Mouse (Mus musculus) liver, embryonic 12.5 days (tissue): ENCODE results near the gene Inka2. TPM values are rescaled to one million over a fixed set of nuclear protein-coding genes. Genes with fewer than 3 reads are reported as not detected.

ENCODE experiments used
- ATAC-seq: fragments of 200-750 bp; cut with Nextera tagmentation; 2 replicates; pipeline ENCODE4 v1.8.0; 2017; ENCODE audit warnings: moderate number of reproducible peaks, mild to moderate bottlenecking, moderate library complexity
- H3K27ac ChIP-seq: fragments of 300-500 bp; sonication (generic); 2 replicates; pipeline ENCODE4 v1.5.1; 2016; ENCODE audit warnings: mild to moderate bottlenecking
- H3K27me3 ChIP-seq: fragments of 300-500 bp; sonication (generic); replicated peaks from 2 replicates; pipeline ENCODE4 v1.6.1; 2016; ENCODE audit warnings: mild to moderate bottlenecking, moderate library complexity
- H3K36me3 ChIP-seq: fragments of 300-500 bp; sonication (generic); 2 replicates; pipeline ENCODE4 v1.6.1; 2016; ENCODE audit warnings: mild to moderate bottlenecking, moderate library complexity
- H3K4me1 ChIP-seq: fragments of 300-500 bp; sonication (generic); 2 replicates; pipeline ENCODE4 v1.6.1; 2016
- H3K4me2 ChIP-seq: fragments of 300-500 bp; sonication (generic); 2 replicates; pipeline ENCODE4 v1.6.1; 2016; ENCODE audit warnings: mild to moderate bottlenecking, moderate library complexity
- H3K4me3 ChIP-seq: fragments of 300-500 bp; sonication (generic); 2 replicates; pipeline ENCODE4 v1.5.1; 2016; ENCODE audit warnings: mild to moderate bottlenecking, moderate library complexity
- H3K9ac ChIP-seq: fragments of 300-500 bp; sonication (generic); 2 replicates; pipeline ENCODE4 v1.6.1; 2016; ENCODE audit warnings: mild to moderate bottlenecking, moderate library complexity
- H3K9me3 ChIP-seq: fragments of 300-500 bp; sonication (generic); replicated peaks from 2 replicates; pipeline ENCODE4 v1.6.1; 2016; ENCODE audit warnings: mild to moderate bottlenecking, moderate library complexity
- WGBS: fragments of 180-500 bp; shearing (Covaris S2); methylation state at CpG from one replicate; pipeline ENCODE4 v1.1.7; 2016; ENCODE audit not compliant: insufficient replicate concordance; 5-methylcytosine and 5-hydroxymethylcytosine counted together
- polyA plus RNA-seq: library from polyadenylated mRNA; unstranded; fragments of >200 nt; fragmentation: Nextera tagmentation; extraction: Ambion mirVana; gene quantifications from 2 replicates; pipeline ENCODE4 v1.2.1, GENCODE M21; 2016

The Inka2 gene
- polyA plus RNA-seq: 0.33 and 0.37 TPM in 2 replicates

GRCm38 (mm10) chr3:105704031-105705008 lies at the start of gene Inka2:
Inka2 (plus strand) TSS chr3:105704599.
- peaks cover 65% of the 10 kb centered on the region for H3K4me1 ChIP-seq
- H3K36me3 ChIP-seq: no peaks in the 10 kb centered on the region
- peak within 1 kb of the TSS; percentile 71 for H3K9ac ChIP-seq
- ATAC-seq: peak; percentile 91
- 5% methylated on average over 37 of the region's 43 CpGs for WGBS
- H3K27me3 ChIP-seq: peaks cover 46% of the 10 kb centered on the region
- no peaks in the 10 kb centered on the region for H3K9me3 ChIP-seq
- H3K27ac ChIP-seq: peak within 1 kb of the TSS; percentile 64
- H3K4me3 ChIP-seq: peak within 1 kb of the TSS; percentile 65
- peak within 1 kb of the TSS; percentile 96 for H3K4me2 ChIP-seq

GRCm38 (mm10) chr3:105655031-105655585 lies 49.3 kb upstream of the Inka2 start:
- H3K36me3 ChIP-seq: no peaks in the 10 kb centered on the region
- 79% methylated on average over 11 of the region's 11 CpGs for WGBS
- no peak overlapping the region for H3K4me2 ChIP-seq
- H3K4me1 ChIP-seq: no peaks in the 10 kb centered on the region
- ATAC-seq: no peak
- H3K27me3 ChIP-seq: 0 out of 2 replicates have a peak, but pooled peaks cover 7% of the 10 kb centered on the region
- no peak overlapping the region for H3K9ac ChIP-seq
- no peak overlapping the region for H3K27ac ChIP-seq
- H3K9me3 ChIP-seq: no peaks in the 10 kb centered on the region
- H3K4me3 ChIP-seq: no peak overlapping the region

- Histone ChIP-seq H3K4me3 (no peak overlapping the region), H3K27ac (no peak overlapping the region), H3K4me2 (no peak overlapping the region), H3K9ac (no peak overlapping the region), H3K36me3 (no peaks in the 10 kb centered on the region), H3K27me3 (peaks cover 18% of the 10 kb centered on the region; the same call in 1 of the 2 replicates), H3K9me3 (no peaks in the 10 kb centered on the region), H3K4me1 (peaks cover 11% of the 10 kb centered on the region)
- ATAC-seq: no peak
- 47% methylated on average over 2 of the region's 2 CpGs for WGBS
Measured at GRCm38 (mm10) chr3:105660530-105660929, 43.9 kb upstream of the Inka2 start.

- Histone ChIP-seq H3K36me3 (no peaks in the 10 kb centered on the region), H3K4me1 (peaks cover 12% of the 10 kb centered on the region), H3K4me3 (no peak overlapping the region), H3K27me3 (peaks cover 23% of the 10 kb centered on the region), H3K4me2 (no peak overlapping the region), H3K27ac (no peak overlapping the region), H3K9me3 (no peaks in the 10 kb centered on the region), H3K9ac (no peak overlapping the region)
- 63% methylated on average over 8 of the region's 8 CpGs for WGBS
- no peak for ATAC-seq
Measured at GRCm38 (mm10) chr3:105663043-105663442, 41.4 kb upstream of the Inka2 start.

- WGBS: 44% methylated on average over 9 of the region's 9 CpGs
- Histone ChIP-seq H3K36me3 (no peaks in the 10 kb centered on the region), H3K27ac (no peak overlapping the region), H3K27me3 (peaks cover 25% of the 10 kb centered on the region), H3K4me3 (no peak overlapping the region), H3K9ac (no peak overlapping the region), H3K4me2 (peak overlapping the region; percentile 38), H3K4me1 (peaks cover 12% of the 10 kb centered on the region), H3K9me3 (no peaks in the 10 kb centered on the region)
- peak; percentile 80 for ATAC-seq
Measured at GRCm38 (mm10) chr3:105665105-105665765, 39.2 kb upstream of the Inka2 start.

- Histone ChIP-seq H3K27ac (no peak overlapping the region), H3K4me3 (no peak overlapping the region), H3K27me3 (peaks cover 25% of the 10 kb centered on the region), H3K9me3 (no peaks in the 10 kb centered on the region), H3K36me3 (no peaks in the 10 kb centered on the region), H3K4me1 (peaks cover 12% of the 10 kb centered on the region), H3K9ac (no peak overlapping the region), H3K4me2 (no peak overlapping the region)
- 49% methylated on average over 4 of the region's 4 CpGs for WGBS
- ATAC-seq: no peak
Measured at GRCm38 (mm10) chr3:105666996-105667523, 37.3 kb upstream of the Inka2 start.

GRCm38 (mm10) chr3:105668161-105668560 lies 36.2 kb upstream of the Inka2 start:
- Histone ChIP-seq H3K36me3 (no peaks in the 10 kb centered on the region), H3K9ac (no peak overlapping the region), H3K9me3 (no peaks in the 10 kb centered on the region), H3K4me2 (no peak overlapping the region), H3K4me1 (peaks cover 12% of the 10 kb centered on the region), H3K4me3 (no peak overlapping the region), H3K27ac (no peak overlapping the region), H3K27me3 (peaks cover 21% of the 10 kb centered on the region)
- no peak for ATAC-seq
- WGBS: 32% methylated on average over 9 of the region's 9 CpGs

GRCm38 (mm10) chr3:105669776-105670175 lies 34.6 kb upstream of the Inka2 start:
- H3K27me3 ChIP-seq: peaks cover 14% of the 10 kb centered on the region
- no peak overlapping the region for H3K27ac ChIP-seq
- H3K9me3 ChIP-seq: no peaks in the 10 kb centered on the region
- ATAC-seq: no peak
- WGBS: 57% methylated on average over 3 of the region's 3 CpGs
- H3K4me3 ChIP-seq: no peak overlapping the region
- no peaks in the 10 kb centered on the region for H3K36me3 ChIP-seq
- no peak overlapping the region for H3K4me2 ChIP-seq
- H3K9ac ChIP-seq: no peak overlapping the region
- peaks cover 9% of the 10 kb centered on the region for H3K4me1 ChIP-seq

- 77% methylated on average over 1 of the region's 1 CpGs for WGBS
- no peak for ATAC-seq
- H3K4me3 ChIP-seq: no peak overlapping the region
- no peaks in the 10 kb centered on the region for H3K9me3 ChIP-seq
- H3K27me3 ChIP-seq: peaks cover 14% of the 10 kb centered on the region
- no peak overlapping the region for H3K4me2 ChIP-seq
- no peak overlapping the region for H3K27ac ChIP-seq
- no peaks in the 10 kb centered on the region for H3K4me1 ChIP-seq
- no peaks in the 10 kb centered on the region for H3K36me3 ChIP-seq
- no peak overlapping the region for H3K9ac ChIP-seq
Measured at GRCm38 (mm10) chr3:105670801-105671200, 33.6 kb upstream of the Inka2 start.

- ATAC-seq: peak; percentile 32; the same call in 1 of the 2 replicates
- 20% methylated on average over 7 of the region's 7 CpGs for WGBS
Measured at GRCm38 (mm10) chr3:105674595-105675218, 29.7 kb upstream of the Inka2 start.

GRCm38 (mm10) chr3:105675932-105676331 lies 28.5 kb upstream of the Inka2 start:
- no peak for ATAC-seq
- no peaks in the 10 kb centered on the region for H3K27me3 ChIP-seq
- 30% methylated on average over 2 of the region's 2 CpGs for WGBS
- no peak overlapping the region for H3K4me3 ChIP-seq
- no peaks in the 10 kb centered on the region for H3K9me3 ChIP-seq
- H3K4me2 ChIP-seq: no peak overlapping the region
- no peak overlapping the region for H3K9ac ChIP-seq
- peaks cover 44% of the 10 kb centered on the region for H3K36me3 ChIP-seq
- no peaks in the 10 kb centered on the region for H3K4me1 ChIP-seq
- no peak overlapping the region for H3K27ac ChIP-seq

More at GRCm38 (mm10) chr3:105674595-105675218, 29.7 kb upstream of the Inka2 start:
- Histone ChIP-seq H3K4me2 (no peak overlapping the region), H3K27ac (no peak overlapping the region), H3K9ac (no peak overlapping the region), H3K27me3 (no peaks in the 10 kb centered on the region), H3K36me3 (peaks cover 33% of the 10 kb centered on the region), H3K4me3 (no peak overlapping the region), H3K4me1 (no peaks in the 10 kb centered on the region), H3K9me3 (no peaks in the 10 kb centered on the region)
